Mouse (Mus musculus) heart, adult 2 months (tissue): ENCODE measurements around the gene Aloxe3.

Experiments used
- CTCF ChIP-seq: fragments of 200-600 bp; IDR thresholded peaks from 2 replicates; pipeline ENCODE4 v1.8.1; 2022; ENCODE audit warnings: antibody characterized with exemption, mild to moderate bottlenecking, moderate library complexity
- POLR2A ChIP-seq: fragments of 200-500 bp; IDR thresholded peaks from 2 replicates; pipeline ENCODE4 v1.6.1; 2011; ENCODE audit warnings: mild to moderate bottlenecking, low read depth, low read length, control low read depth; ENCODE audit not compliant: insufficient read depth

DNA sequence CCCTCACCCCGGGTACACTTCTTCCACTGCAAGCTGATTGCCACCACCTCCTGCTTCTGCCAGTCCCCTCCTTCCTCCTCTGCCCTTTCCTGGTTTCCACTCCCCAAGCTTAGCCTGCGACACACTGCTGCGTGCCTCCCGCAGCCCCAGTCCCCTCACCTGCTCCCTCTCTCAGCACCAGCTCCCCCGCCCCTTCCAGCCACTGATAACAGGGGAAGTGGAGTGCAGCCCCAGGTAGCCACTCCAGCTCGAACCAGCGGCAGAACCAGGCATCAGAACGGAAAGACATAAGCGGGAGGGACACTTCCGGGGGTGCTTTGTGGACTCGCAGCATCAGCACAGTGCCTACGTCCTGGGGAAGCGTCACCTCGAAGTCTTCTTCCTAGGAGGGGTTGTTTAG is 71.5 kb downstream of the Aloxe3 start:
- no peak for TF ChIP-seq CTCF
- TF ChIP-seq POLR2A: no peak
